Mouse (Mus musculus) kidney, postnatal 0 days (tissue): ENCODE results near the gene Tada1. TPM values are rescaled to one million over a fixed set of nuclear protein-coding genes. Genes with fewer than 3 reads are reported as not detected.

ENCODE experiments used
- ATAC-seq: fragments of 200-750 bp; cut with Nextera tagmentation; replicated peaks from 2 replicates; pipeline ENCODE4 v1.8.0; 2017; ENCODE audit warnings: low read depth, moderate number of reproducible peaks, moderate TSS enrichment, moderate library complexity; ENCODE audit not compliant: low FRiP score
- DNase-seq: peaks from one replicate; pipeline ENCODE4 v3.0.0-alpha.2; 2016; ENCODE audit warnings: low spot score
- H3K27ac ChIP-seq: fragments of 300-500 bp; sonication (generic); 2 replicates; pipeline ENCODE4 v1.5.1; 2014; ENCODE audit warnings: mild to moderate bottlenecking
- H3K27me3 ChIP-seq: fragments of 300-500 bp; sonication (generic); 2 replicates; pipeline ENCODE4 v1.6.1; 2014; ENCODE audit warnings: low read length, mixed read lengths; ENCODE audit not compliant: insufficient read depth
- H3K36me3 ChIP-seq: fragments of 300-500 bp; sonication (generic); 2 replicates; pipeline ENCODE4 v1.6.1; 2014; ENCODE audit warnings: low read length, mixed read lengths; ENCODE audit not compliant: insufficient read depth
- H3K4me1 ChIP-seq: fragments of 300-500 bp; sonication (generic); replicated peaks from 2 replicates; pipeline ENCODE4 v1.6.1; 2014; ENCODE audit warnings: antibody characterized with exemption, low read length, mixed read lengths; ENCODE audit not compliant: insufficient read depth
- H3K4me2 ChIP-seq: fragments of 300-500 bp; sonication (generic); 2 replicates; pipeline ENCODE4 v1.6.1; 2014; ENCODE audit warnings: mild to moderate bottlenecking, low read length, moderate library complexity, mixed read lengths
- H3K4me3 ChIP-seq: fragments of 300-500 bp; sonication (generic); replicated peaks from 2 replicates; pipeline ENCODE4 v1.5.1; 2014; ENCODE audit warnings: low read depth, low read length
- H3K9ac ChIP-seq: fragments of 300-500 bp; sonication (generic); 2 replicates; pipeline ENCODE4 v1.6.1; 2014; ENCODE audit warnings: low read depth, low read length
- H3K9me3 ChIP-seq: fragments of 300-500 bp; sonication (generic); replicated peaks from 2 replicates; pipeline ENCODE4 v1.6.1; 2016; ENCODE audit warnings: low read length, inconsistent platforms, mixed read lengths
- CTCF ChIP-seq: IDR thresholded peaks from 2 replicates; pipeline ENCODE4 v1.5.1; 2016; ENCODE audit warnings: antibody characterized with exemption, low read depth, mild to moderate bottlenecking, moderate library complexity
- WGBS: fragments of 180-500 bp; shearing (Covaris S2); extraction: QIAGEN DNeasy Blood & Tissue Kit; methylation state at CpG from one replicate; pipeline ENCODE4 v1.1.7; 2014; 5-methylcytosine and 5-hydroxymethylcytosine counted together
- polyA plus RNA-seq: library from polyadenylated mRNA; unstranded; fragments of >200 nt; fragmentation: Nextera tagmentation; extraction: Ambion mirVana; gene quantifications from 2 replicates; pipeline ENCODE4 v1.2.1, GENCODE M21; 2015

Tada1 gene
- 40.9 and 42.6 TPM in 2 replicates for polyA plus RNA-seq

- Histone ChIP-seq H3K36me3 (peaks cover 11% of the 10 kb centered on the region), H3K27me3 (no peaks in the 10 kb centered on the region), H3K9ac (peak within 1 kb of the TSS; percentile 92), H3K4me3 (peak within 1 kb of the TSS; percentile 79), H3K4me1 (peaks cover 13% of the 10 kb centered on the region), H3K4me2 (peak within 1 kb of the TSS; percentile 76), H3K9me3 (no peaks in the 10 kb centered on the region), H3K27ac (peak within 1 kb of the TSS; percentile 90)
- ATAC-seq: peak; percentile 96
- TF ChIP-seq CTCF: no peak
- under 1% methylated on average over 79 of the region's 81 CpGs for WGBS
- DNase-seq: peak; percentile 96
These were observed at the start of gene Tada1 for GRCm38 (mm10) chr1:166379013-166379629. Gene Tada1, plus strand, starts transcription at chr1:166379097.

GRCm38 (mm10) chr1:166330752-166331151 lies 48.1 kb upstream of the Tada1 start:
- Histone ChIP-seq H3K36me3 (no peaks in the 10 kb centered on the region), H3K4me1 (no peaks in the 10 kb centered on the region), H3K9ac (no peak overlapping the region), H3K9me3 (no peaks in the 10 kb centered on the region), H3K27me3 (no peaks in the 10 kb centered on the region), H3K4me3 (no peak overlapping the region), H3K4me2 (no peak overlapping the region), H3K27ac (no peak overlapping the region)
- WGBS: 56% methylated on average over 3 of the region's 3 CpGs
- ATAC-seq (no peak), DNase-seq (no peak)
- no peak for TF ChIP-seq CTCF

- Histone ChIP-seq H3K4me1 (no peaks in the 10 kb centered on the region), H3K27me3 (no peaks in the 10 kb centered on the region), H3K27ac (no peak overlapping the region), H3K4me3 (no peak overlapping the region), H3K4me2 (no peak overlapping the region), H3K9me3 (no peaks in the 10 kb centered on the region), H3K9ac (no peak overlapping the region), H3K36me3 (no peaks in the 10 kb centered on the region)
- ATAC-seq (no peak), DNase-seq (no peak)
- WGBS: 90% methylated on average over 6 of the region's 6 CpGs
- TF ChIP-seq CTCF: no peak
These were observed 39.8 kb upstream of the Tada1 start for GRCm38 (mm10) chr1:166339110-166339509.

GRCm38 (mm10) chr1:166342060-166342459 lies 36.8 kb upstream of the Tada1 start:
- DNase-seq: no peak
- TF ChIP-seq CTCF: no peak
- H3K36me3 ChIP-seq: no peaks in the 10 kb centered on the region
- no peak for ATAC-seq
- H3K9ac ChIP-seq: no peak overlapping the region
- H3K4me3 ChIP-seq: no peak overlapping the region
- no peaks in the 10 kb centered on the region for H3K9me3 ChIP-seq
- no peak overlapping the region for H3K27ac ChIP-seq
- H3K4me2 ChIP-seq: no peak overlapping the region
- H3K4me1 ChIP-seq: no peaks in the 10 kb centered on the region
- WGBS: 53% methylated on average over 2 of the region's 2 CpGs
- H3K27me3 ChIP-seq: no peaks in the 10 kb centered on the region

- no peaks in the 10 kb centered on the region for H3K9me3 ChIP-seq
- no peak overlapping the region for H3K4me2 ChIP-seq
- 80% methylated on average over 1 of the region's 1 CpGs for WGBS
- no peak overlapping the region for H3K27ac ChIP-seq
- H3K36me3 ChIP-seq: no peaks in the 10 kb centered on the region
- no peak overlapping the region for H3K4me3 ChIP-seq
- DNase-seq (no peak), ATAC-seq (no peak)
- no peaks in the 10 kb centered on the region for H3K27me3 ChIP-seq
- no peak for TF ChIP-seq CTCF
- H3K4me1 ChIP-seq: no peaks in the 10 kb centered on the region
- no peak overlapping the region for H3K9ac ChIP-seq
These were observed 36.4 kb upstream of the Tada1 start for GRCm38 (mm10) chr1:166342539-166342938.

GRCm38 (mm10) chr1:166343586-166343985 lies 35.3 kb upstream of the Tada1 start:
- no peaks in the 10 kb centered on the region for H3K36me3 ChIP-seq
- H3K9me3 ChIP-seq: no peaks in the 10 kb centered on the region
- no peaks in the 10 kb centered on the region for H3K27me3 ChIP-seq
- no peak overlapping the region for H3K4me2 ChIP-seq
- no peak for DNase-seq
- no peak overlapping the region for H3K9ac ChIP-seq
- ATAC-seq: no peak
- H3K27ac ChIP-seq: no peak overlapping the region
- H3K4me3 ChIP-seq: no peak overlapping the region
- no peaks in the 10 kb centered on the region for H3K4me1 ChIP-seq
- TF ChIP-seq CTCF: no peak
- 67% methylated on average over 5 of the region's 5 CpGs for WGBS
